Mouse (Mus musculus): ENCODE measurements around the gene Pdss2.
"Not testable (repeated sequence)": the region's sequence is repeated elsewhere in the genome, so short reads cannot be mapped to it uniquely, and the experiment has no call there.

Gene Pdss2

DNA sequence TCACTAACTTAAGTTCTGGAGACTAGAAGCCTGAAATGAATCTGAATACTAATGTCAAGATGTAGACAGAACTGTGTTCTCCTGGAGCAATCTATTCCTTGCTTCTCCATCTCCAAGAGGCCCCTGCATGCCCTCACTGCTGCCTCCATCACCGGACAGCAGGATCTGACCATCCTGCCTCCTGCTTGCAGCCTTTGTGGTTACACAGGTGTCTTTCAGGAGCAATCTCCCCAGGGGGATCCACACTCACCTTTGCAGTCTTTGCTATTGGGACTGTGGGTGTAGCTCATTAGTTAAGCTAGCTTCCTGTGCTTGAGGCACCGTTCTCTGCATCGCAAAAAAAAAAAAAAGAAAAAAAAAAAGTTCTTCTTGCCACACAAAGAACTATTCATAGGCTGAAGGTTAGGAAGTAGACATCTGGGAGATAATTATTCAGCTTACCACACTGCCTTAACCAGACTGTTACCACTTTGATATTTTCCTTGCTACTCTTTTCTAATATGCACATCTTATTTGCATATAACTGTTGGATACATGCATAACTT, 23.0 kb downstream of the Pdss2 start:
- DNase-seq = no peak

DNA sequence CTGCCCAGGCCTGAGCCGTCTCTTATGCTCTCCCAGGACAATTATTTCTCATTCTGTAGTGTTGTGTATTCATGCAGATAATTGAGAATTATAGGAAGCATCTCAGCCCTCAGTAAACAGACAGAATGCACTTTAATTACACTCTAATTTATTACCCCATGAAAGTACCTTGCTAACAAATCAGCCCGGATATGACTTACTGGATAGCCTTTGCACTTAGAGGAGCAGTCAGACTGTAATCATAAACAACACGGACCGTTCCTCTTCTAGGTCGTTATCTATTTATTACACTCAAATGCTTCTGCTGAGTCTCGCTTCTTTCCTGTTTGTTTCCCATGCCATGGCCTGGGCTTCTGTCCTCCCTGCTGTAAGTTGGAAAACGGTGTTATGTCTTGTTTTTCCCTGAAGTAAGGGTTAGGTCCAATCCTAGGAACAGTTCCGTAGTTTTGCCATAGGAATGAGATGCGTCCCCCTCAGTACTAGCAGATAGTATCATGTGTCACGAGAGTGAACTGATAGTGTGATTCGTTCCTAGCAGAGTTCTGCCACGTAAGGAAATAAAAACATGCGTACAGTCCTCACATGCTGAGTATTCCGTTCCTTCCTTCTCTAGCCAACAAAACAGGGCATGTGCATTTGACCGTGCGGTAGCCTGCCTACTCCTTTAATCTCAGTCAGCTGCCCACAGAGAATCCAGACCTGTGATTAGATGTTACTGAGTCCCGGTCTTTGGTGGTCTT, 24.3 kb downstream of the Pdss2 start:
- no peak for DNase-seq

DNA sequence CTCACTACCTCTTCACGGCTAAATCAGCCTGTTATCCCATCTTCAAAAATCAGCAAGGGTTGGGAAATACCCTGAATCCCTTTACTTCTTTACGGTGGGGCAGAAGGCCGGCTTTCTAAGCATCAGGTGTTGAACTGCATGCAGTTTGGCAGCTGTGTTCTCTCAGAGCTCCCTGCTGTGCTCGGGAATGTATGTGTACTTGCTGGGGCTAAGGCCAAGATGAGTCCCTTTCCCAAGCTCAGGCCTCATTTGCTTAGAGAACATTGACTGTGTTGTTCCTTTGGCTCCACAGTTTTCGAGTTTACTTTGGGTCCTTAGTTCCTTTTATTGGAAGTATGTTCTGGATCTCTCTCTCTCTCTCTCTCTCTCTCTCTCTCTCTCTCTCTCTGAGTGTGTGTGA, 26.7 kb downstream of the Pdss2 start:
- no peak for DNase-seq

DNA sequence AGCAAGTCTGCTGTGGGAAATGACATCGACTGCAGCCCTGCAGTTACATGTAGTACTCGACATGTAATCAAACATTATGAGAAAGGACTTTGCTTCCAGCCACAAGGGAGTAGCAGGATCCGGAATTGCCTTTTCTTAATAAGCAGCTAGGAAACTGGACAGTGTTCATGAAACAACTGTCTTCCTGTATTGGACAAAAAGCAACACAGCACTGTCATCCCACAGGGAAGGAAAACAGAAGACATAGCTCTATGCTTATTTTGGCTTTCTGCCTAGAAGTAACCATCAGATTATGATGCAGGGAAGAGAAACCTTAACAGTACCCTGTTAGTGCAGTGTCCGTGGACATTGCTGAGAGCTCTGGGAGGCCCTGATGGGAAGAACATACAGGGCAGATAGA, 31.0 kb downstream of the Pdss2 start:
- no peak for DNase-seq

DNA sequence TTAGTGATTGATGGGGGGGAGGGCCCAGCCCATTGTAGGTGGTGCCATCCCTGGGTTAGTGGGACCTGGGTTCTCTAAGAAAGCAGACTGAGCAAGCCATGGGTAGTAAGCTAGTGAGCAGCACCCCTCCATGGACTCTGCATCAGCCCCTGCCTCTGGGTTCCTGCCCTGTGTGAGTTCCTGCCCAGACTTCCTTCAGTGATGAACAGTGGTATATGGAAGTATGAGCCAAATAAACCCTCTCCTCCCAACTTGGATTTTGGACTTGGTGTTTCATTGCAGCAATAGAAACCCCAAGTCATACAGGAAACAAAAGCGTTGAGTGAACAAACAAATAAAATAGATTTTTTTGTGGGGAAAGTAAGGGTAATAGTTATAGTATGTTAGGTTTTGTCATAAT, 35.7 kb downstream of the Pdss2 start:
- not testable (repeated sequence) for DNase-seq

DNA sequence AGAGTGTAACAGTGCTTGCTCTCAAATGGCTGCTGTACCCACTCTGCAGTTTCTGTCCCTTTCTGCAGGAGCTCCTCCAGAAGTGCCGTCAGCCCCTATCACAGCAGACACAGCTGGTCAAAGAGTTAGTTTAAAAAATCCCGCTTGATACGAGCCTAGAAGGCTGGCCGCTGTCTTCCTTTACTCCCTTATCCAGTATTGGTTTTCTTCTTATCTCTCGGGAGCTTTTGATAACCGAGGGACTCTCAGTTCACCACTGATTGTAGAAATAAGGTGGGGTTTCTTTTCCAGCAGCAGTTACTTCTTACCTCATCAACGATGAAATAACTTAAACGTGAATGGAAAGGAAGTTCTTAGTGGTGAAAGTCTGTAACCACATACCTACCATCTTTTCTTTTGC, 36.2 kb downstream of the Pdss2 start:
- not testable (repeated sequence) for DNase-seq

DNA sequence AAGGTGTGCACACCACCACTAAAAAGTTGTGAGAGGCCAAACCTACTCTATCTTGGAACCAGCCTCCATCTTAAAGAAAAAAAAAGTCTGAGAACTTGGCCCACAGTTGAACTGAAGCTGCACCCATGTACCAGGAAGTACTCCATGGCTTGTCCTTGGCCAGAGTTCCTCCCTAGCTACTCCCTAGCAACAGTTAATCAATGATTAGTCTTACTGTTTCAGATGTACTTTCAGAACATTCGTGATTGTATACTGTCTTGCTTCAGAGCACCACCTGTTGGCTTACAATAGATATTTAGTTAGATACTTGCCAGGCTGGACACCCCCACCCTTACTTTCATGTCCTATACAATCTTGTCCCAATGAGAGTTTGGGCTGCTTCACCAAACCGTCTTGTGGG, 50.0 kb downstream of the Pdss2 start:
- no peak for DNase-seq

DNA sequence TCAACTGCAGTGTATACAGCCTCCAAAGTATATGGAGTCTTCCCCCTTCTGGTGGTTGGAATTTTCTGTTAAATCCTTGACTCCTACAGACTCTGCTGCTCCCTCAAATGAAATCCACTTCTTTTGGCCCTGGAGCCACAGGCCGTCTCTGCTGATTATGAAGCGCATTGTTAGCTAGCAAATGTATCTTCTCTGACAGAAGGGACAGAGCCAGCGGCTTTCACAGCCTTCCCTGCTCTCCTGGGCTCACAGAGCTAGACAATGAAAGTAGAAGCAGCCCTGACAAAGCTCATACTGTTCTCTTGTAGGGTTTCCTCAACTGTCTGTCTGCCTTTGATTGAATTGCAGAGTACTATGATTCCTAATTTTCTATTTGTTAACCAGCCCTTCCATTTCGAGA, 51.1 kb downstream of the Pdss2 start:
- no peak for DNase-seq

DNA sequence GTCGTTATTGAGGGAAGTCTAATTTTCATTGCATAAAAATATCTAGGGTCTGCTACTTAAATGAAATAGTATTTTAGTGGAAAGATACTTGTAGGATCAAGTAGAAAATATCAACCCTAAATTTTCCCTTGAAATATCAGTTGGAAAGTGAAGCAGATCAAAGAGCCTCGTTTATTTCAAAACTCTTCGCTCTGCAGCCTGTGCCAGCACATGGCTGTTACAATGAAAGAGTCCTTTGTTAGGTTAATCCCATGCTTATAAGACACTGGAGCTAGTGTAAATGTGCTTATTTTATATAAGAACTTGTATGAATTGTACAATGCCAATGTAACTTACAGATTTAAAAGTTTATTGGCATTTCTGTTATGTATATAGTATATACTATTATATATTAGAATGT, 51.8 kb downstream of the Pdss2 start:
- DNase-seq = no peak

DNA sequence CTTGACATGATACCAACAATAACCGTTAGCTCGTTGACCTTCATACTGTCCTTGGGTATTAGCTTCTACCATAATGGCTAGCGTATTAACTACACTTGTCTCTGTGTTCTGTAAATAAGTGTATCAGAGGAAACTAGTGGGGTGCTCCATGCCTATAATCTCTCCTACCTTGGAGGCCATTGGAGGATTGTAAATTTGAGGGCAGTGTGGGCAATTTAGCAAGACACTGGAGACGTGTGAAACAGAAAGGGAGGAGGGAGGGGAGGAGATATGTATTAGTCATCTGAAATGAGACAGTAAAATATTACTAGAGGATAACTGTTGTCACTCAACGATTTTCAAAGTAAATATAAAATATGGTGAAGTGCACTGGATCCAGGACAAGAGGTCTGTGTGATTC, 54.2 kb downstream of the Pdss2 start:
- DNase-seq = no peak

DNA sequence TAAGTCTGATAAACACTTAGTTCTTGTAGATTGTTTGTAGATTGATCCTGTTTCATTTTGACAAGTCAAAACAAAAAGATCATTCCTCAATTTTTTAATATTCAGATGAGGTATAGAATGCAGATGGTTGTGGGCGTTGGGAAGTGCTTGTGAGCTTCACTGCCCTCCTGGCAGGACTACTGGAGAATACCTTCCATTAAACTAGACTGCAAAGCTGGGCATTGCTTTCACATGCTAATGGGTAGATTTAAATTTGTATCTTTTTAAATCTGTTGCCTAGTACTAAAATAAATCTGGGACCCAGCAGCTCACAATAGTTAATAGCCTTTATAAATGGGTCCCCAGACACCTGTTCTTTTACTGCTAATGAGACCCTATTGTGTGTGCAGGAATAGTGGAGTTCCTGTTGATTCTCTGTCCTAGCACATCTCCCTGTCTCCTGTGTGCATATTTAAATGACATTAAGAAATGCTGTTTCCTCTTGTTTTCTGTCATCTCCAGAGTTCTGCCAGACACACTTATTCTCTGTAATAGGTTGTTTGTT, 54.9 kb downstream of the Pdss2 start:
- DNase-seq = no peak

DNA sequence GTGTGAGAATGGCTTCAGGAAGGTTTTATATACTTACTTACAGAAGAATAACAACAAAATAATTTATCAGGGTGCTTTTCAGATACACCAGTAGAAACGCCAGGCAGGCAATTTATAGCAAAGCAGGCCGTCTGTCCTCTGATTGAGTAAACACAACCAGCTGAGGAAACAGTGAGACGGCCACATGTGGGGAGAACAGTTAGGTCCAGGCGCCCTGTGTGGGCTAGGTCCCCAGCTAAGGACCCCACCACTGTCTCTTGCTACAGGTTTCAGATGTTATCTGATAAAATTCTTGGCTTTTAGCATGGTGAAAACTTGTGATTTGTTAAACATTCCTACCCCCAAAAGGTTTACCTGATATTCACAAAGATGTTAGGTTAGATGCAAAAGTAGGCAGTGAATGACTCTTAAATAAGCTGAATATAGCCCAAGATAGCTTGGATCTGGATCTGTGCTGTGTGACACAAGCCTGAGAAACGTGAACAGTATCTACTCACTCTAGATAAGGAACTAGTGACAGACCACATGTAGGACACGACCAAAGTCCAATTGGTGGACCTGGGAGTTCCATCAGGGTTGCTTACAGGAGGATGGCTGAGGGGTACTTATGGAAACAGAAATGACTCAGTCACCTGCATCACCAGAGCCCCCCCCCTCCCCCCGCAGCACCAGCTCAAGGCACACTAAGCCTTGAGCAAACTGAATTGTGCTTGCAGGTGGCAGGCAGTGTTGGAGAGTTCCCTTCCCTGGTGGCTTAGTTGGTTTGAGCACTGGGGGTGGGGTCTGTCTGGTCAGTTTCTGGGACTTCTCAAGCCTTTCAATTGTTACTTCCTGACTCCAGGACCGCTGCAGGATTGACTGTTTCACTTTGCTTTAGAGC, 56.2 kb downstream of the Pdss2 start:
- DNase-seq = no peak

DNA sequence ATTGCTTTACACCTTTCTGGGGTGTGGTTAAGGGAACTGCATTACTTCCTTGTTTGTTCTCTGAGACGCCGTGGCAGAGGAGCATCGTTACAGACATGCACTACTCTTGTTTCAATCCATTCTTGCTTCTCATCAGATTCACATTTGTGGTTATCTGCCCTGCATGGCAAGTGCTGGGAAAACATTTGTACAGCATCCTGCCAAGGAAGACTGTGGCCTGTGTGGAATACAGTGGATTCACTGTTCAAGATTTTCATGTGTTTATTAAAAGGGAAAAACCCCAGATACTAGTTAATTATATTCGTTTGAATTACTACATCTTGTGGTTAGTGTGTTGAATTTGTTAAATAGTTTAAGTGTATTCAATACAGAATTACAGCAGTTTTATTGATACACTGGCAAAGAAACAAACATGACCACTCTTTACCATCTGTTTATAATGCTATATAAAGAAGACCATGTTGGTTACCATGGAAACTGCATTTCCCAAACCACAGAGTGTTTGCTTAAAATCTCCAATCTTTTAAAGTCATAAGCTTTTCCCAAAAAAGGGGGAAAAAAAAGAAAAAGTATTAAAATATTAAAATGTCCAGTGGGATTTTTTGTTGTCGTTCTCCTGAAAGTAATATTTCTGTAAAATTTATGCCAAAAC, 58.5 kb downstream of the Pdss2 start:
- DNase-seq = no peak

DNA sequence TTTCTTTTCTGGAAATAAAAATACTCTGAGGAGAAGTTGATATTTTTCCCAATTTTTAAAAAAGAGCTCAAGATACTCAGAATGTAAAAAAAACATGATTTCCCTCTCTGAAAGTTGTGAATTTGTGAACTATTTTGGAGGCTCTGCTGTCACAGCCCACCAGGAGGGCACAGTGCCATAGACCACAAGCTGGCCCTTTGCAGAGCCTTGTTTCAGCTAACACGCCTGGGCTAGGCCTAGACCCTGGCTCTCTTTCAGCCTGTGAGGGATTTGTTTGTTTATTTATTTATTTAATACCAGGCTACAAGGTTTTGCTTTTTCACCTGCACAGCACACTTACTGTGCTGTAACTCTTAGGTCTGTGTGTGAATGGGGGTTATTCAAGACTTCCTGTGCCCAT, 64.3 kb downstream of the Pdss2 start:
- no peak for DNase-seq

DNA sequence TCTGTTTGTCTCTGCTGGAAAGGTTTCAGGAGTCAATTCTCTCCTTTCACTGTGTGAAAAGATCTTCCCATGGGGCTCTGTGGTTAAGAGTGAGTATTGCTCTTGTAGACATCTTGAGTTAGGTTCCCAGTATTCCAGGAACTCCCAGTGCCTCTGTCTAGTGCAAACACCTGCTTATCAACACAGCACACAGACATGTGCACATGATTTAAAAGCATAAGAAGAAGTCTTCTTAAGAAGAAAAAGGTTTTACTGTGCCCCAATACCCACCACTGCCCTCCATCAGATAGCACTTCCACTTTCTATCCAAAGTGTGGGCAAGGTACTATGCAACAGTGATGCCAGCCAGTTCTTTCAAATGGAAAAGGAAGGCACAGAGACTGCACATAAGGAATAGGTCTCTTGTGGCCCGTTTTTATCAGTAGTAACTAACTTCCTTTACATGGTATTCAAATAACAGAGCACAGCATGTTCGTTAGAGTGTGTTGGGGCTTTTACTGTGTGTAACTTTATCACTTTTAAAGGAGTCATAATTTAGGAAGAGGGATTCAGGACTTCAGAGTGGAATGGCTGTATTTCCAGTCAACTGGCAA, 69.4 kb downstream of the Pdss2 start:
- DNase-seq = no peak

DNA sequence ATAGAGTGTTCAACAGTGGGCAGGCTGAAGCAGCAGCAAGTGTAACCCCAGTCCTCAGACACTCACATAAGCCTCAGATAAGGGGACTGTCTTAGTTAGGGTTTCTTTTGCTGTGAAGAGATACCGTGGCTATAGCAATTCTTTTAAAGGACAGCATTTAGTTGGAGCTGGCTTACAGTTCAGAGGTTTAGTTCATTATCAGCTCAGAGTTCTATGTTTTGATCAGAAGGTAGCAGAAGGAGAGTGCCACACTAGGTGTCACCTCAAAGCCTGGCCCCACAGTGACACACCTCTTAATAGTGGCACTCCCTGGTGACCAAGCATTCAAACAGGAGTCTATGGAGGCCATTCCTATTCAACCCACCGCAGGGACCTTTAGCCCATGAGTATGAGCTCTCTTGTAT, 70.0 kb downstream of the Pdss2 start:
- no peak for DNase-seq

DNA sequence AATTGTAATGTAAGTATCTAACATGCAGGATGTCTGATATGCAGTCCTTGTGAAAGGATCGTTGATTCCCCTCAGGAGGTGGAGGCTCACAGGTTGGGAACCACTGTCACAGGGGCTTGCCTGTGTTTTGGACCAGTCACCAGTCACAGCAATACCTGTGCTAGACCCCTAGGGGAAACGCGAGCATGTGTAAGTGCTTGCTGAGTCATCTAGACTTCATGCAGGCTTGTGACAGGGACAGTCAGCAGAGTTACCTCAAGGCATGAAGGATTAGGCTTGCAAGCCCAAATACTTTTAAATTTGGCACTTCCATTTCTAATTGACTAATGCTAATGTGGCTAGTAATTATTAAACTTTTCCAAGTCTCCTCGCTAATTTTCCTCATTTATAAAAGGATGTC, 71.2 kb downstream of the Pdss2 start:
- DNase-seq = no peak

DNA sequence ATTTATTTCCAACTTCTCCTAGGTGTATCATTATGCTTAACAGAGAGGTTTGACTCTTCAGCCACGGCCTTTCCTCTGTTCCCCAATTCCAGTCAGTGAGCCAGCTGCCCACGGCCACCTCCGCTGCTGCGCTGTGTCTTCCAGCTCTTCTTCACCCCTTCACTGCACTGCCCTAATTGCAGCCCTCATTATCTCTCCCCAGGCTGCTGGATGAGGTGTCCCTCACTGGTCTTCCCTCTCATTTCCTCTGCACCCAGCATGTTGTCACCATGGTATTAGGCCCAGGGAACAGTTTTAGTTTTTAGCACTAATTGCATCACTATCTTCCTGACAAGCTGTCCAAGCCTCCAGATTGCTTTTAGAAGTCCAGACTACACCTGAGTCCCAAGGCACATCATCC, 73.0 kb downstream of the Pdss2 start:
- DNase-seq = no peak

DNA sequence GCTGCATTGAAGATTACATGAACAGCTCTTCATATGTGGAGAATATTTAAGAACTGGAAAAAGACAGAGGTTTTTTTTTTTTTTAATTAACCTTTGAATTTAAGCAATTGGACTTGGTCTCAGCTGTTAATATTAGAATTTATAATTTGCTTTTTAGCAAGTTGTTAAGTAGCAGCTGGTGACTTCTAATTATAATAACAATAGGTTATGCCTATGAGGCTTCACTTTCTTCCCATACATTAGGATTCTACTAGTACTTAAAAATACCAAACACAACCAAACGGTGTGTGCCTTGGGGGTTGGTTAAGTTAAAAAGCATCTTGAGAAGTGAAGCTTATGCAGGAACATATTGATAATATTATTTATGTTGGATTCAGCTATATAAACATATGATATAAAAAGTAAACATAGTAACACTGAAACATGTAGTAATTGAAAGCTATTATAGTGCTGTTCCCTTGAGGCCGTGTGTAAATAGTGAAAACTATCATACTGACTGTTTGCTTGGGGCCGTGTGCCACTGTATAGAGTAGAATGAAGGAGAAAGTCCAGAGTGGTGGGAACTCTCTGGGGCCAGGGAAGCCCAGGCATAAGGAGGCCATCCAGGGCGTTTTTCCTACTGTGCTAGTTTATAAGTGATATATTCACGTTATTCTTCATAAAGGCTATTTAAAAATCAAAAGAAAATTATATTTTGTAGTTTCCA, 87.0 kb downstream of the Pdss2 start:
- DNase-seq = no peak

DNA sequence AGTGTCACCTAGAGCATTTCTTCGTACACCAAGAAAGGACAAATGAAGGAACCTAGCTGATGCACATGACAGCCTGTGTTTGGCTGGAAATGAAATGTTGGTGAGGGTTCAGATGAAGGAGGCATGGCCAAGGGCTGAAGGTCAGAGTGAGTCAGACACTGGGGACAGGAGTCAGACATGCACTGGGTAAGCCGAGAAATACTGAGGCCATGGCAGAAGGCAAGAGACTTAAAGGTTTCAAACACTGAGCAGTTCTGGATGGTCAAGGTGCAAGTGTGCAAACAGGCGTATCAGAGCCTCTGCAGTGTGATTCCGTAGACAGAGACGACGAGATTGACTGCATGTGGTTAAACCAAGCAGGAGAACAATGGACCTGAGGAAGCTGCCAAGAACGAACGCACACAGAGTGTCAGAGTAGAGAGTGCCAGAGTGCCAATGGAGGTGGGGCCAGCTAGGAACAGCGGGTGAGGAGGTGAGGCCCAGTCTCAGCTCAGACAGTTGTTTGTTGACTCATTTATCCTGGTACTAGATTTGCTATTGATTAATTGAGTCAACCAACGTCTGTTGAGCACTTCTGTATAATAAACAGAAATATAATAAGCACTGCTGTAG, 89.6 kb downstream of the Pdss2 start:
- no peak for DNase-seq

DNA sequence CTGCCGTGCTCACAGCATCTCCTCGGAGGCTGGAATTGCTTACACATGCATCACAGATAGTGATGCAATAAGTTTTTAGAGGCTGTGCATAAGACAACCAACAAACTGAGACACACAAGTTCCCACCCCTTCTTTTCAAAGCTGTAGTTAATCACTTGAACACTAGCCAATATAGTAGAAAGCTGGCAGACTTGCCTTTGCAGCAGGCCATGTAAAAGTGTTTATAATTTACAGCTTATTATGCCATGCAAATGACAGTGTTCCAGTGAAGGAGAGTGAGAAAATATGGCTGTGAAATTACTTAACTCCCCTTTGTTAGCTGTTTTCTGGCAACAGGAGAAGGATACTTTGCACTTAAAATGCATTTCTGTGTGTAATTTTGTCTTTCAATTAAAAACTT, 90.9 kb downstream of the Pdss2 start:
- no peak for DNase-seq

Measured in cerebellum, adult 11 months (tissue).